Mouse (Mus musculus) liver, embryonic 16.5 days (tissue): ENCODE results near the gene Exoc3l4. TPM values are rescaled to one million over a fixed set of nuclear protein-coding genes. Genes with fewer than 3 reads are reported as not detected.

Experiments
- polyA plus RNA-seq: library from polyadenylated mRNA; unstranded; fragments of >200 nt; fragmentation: Nextera tagmentation; extraction: Ambion mirVana; gene quantifications from 2 replicates; pipeline ENCODE4 v1.2.1, GENCODE M21; 2015

Gene Exoc3l4
- polyA plus RNA-seq, 1 experiment from 2014 or later, result 28.5 TPM

Other genes with a start within 250 kb of the Exoc3l4 start
- gene 4930595D18Rik, start 232.5 kb upstream of the Exoc3l4 start, polyA plus RNA-seq, result not detected in 2 replicates
- 1.3 and 2.2 TPM in 2 replicates for gene Amn, start 145.9 kb upstream of the Exoc3l4 start, polyA plus RNA-seq
- 8.1 and 10.1 TPM in 2 replicates for gene Cdc42bpb, start 39.3 kb upstream of the Exoc3l4 start, polyA plus RNA-seq
- not detected in 2 replicates for gene Lbhd2, start 10.2 kb upstream of the Exoc3l4 start, polyA plus RNA-seq
- 71.9 and 77.2 TPM in 2 replicates for gene Tnfaip2, start 25.5 kb downstream of the Exoc3l4 start, polyA plus RNA-seq
- 0.46 and 0.52 TPM in 2 replicates for gene Gm266, start 68.8 kb downstream of the Exoc3l4 start, polyA plus RNA-seq
- gene Eif5, start 121.0 kb downstream of the Exoc3l4 start, polyA plus RNA-seq, result 522 and 558 TPM in 2 replicates
- 7.0 and 9.2 TPM in 2 replicates for gene Mark3, start 157.5 kb downstream of the Exoc3l4 start, polyA plus RNA-seq